Mouse (Mus musculus) lung, postnatal 10 days (tissue): ENCODE measurements around the gene Hdgfl2.
A peak's percentile ranks its signal among the peaks of the same experiment; 100 is the strongest.

Experiments used
- DNase-seq: peaks from one replicate; pipeline ENCODE4 v3.0.0; 2021

The Hdgfl2 gene

GRCm38 (mm10) chr17:56132661-56133060 lies 53.2 kb downstream of the Hdgfl2 start:
- peak; percentile 78 for DNase-seq

- DNase-seq: peak; percentile 72
Observed at GRCm38 (mm10) chr17:56133457-56134363, 54.3 kb downstream of the Hdgfl2 start.

GRCm38 (mm10) chr17:56134463-56134971 lies 55.1 kb downstream of the Hdgfl2 start:
- peak; percentile 83 for DNase-seq

DNA sequence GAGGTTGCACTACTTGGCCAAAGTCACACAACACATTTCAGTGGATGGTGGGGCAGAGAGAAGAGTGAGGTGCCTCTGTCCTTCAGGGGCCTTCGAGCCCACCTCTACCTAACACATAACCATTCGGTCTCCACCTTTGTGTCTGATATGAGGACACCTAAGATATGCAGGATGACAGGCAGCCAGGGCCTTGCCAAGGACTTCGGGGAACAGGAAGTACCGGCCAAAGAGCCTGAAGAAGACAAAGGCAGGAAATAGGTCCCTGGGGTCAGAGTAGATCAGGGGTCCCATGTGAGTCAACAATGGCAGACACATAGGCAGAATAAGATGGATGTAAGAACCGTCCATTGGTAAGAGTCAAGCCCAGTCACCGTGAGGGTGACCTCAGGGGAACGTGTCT lies 57.1 kb downstream of the Hdgfl2 start:
- no peak for DNase-seq

- DNase-seq: no peak
Observed at GRCm38 (mm10) chr17:56137839-56138613, 58.6 kb downstream of the Hdgfl2 start.

DNA sequence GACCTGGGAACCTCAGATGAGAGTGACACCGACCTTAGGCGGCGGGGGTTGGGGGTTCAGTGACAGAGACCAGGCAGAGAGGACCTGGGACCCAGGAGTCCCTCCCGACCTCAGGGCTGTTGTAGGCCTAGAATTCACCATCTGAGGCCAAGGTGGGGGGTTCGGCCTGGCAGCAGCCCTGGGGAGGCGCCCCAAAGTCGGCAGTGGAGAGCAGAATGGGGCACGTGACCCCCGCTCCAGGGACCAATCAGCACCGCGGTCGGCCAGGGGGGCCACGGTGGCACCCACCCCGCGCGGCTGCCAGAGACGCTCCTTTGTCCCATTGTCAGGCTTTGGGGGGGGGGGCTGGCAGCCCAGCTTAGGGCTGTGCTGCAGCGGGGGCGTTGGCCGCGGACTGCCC lies 59.9 kb downstream of the Hdgfl2 start:
- DNase-seq: no peak

DNA sequence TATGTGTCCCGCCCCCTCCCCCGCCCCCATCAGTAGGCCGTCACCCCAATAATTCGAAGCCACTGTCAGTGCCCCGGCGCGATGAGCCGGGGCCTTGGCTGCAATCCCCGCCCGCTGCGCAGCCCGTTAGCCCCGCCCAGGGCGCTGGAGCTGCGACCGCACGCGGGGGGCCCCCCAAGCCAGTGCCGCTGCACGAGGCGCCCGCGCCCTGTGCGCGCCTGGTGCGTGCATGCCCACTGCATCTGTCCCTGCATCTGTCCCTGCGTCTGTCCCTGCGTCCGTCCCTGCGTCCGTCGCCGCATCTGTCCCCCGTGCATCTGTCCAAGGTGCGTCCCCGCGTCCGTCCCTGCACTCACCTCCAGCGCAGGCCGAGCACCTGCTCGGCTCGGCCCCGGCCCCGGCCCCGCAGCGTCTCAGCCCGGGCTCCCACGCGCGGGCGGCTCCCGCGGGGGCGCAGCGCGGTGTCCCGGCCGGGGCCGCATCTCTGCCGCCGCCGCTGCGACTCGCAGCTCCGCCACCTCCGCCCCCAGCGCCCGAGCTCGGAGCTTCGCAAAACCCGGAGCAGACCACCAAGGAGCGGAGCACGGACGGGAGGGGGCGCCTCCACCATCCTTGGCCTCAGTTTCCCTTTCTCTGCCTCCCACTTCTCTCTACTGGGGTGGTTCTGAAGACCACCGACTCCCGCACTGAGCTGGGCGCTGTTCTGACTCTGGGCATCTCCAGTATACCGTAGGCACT lies 60.6 kb downstream of the Hdgfl2 start, which contains the start of gene Sema6b:
TSS of gene Sema6b (minus strand) at position 486 of the 738 bp plus-strand sequence.
- peak; percentile 78 for DNase-seq

- DNase-seq: no peak
Observed at GRCm38 (mm10) chr17:56141702-56142605, 62.5 kb downstream of the Hdgfl2 start.

DNA sequence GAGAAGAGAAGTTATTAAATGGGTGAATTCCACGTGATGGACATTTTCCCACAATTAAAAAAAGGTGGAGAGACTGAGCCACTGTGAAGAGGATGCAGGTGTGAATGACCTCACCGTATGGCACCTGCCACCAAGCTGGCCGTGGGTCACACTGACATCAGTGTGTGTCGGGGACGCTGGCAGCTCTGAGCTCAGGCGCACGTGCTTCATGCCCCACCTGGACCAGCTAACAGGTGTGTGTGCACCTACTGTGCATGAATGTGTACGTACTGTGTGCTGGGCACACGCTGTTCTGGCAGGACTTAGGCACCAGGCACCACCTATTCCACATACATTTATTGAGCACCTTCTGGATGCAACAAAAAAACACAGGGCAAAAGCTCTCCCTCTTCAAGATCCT lies 65.1 kb downstream of the Hdgfl2 start:
- DNase-seq: no peak

DNA sequence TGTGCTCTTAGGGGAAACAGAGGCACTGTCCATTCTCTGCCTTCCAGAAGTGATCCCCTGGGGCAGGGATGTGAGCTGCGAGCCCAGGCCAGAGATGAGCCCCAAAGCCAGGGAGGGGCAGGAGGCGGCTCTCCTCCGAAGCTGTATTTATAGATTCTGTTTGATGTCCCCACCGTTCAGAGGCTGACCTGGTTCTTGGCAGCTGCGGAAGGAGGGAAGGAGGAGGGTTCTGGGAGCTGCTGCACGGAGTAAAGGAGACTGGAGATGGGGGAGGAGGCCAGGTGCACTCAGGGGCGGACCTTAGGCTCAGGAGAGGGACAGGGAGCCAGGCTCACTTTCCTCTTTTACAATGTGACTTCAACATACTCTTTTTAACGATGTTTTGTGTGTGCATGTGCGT lies 66.7 kb downstream of the Hdgfl2 start:
- no peak for DNase-seq

DNA sequence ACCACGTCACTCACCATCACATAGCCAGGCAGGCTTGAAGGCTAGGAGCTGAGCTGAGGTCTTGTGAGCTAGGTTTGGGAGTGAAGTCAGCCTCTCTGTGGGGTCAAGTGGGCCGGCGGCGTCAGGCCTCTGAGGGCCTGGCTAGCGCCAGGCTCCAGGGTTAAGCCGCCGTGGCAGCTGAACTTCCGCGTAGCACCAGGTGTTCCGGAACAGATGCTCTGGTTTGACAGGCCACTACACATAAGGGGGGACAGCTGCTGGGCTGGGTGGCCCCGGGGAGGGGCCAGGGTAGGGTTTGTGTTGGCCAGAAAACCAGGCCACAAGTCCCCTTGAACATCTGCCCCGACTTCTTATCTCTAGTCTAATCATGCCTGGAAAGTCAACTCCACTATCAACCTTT lies 68.0 kb downstream of the Hdgfl2 start:
- no peak for DNase-seq

DNA sequence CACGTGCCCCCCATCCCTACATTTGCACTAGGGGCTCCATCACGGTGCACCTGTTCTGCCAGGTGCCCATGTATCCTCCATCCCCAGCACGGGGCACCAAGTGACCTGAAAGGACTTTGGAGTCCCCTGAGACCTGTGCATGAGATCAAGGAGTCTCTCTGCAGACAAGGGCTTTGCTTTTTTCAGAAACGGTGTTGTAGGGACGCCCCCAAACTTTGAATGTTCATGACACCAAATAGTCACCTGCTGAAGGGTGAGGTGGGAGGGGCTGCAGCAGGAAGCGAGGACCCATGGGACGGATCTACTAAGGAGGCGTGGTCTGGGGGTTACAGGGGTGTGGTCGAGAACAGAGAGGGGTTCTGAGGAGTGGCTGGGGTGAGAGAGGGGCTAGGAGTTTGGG lies 68.8 kb downstream of the Hdgfl2 start:
- DNase-seq: no peak

GRCm38 (mm10) chr17:56148790-56149618 lies 69.6 kb downstream of the Hdgfl2 start:
- no peak for DNase-seq

- DNase-seq: no peak
Observed at GRCm38 (mm10) chr17:56149897-56150296, 70.5 kb downstream of the Hdgfl2 start.
